Mouse (Mus musculus): ENCODE data around the gene Capn6.

Gene Capn6

DNA sequence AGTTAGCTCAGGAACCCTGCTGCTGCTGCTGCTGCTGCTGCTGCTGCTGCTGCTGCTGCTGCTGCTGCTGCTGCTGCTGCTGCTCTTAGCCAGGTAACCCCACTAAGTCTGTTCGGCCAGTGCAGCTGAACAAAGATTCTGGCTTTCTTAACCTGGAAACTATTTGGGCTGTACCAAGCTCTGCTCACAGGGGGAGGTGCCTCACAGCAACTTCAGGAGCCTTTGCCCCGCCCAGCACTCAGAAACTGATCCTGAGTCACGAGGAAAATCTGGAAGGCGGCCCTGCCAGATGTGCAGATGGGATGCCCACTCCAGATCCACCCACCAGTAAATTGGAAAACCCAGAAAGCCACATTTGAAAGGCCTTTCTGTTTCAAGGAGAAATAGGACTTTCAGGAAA, at the start of gene Capn6:
TSS of gene Capn6 (minus strand) at position 203 of the 400 bp plus-strand sequence.
- DNase-seq (ENCODE audit: extremely low spot score) = peak; percentile 19

DNA sequence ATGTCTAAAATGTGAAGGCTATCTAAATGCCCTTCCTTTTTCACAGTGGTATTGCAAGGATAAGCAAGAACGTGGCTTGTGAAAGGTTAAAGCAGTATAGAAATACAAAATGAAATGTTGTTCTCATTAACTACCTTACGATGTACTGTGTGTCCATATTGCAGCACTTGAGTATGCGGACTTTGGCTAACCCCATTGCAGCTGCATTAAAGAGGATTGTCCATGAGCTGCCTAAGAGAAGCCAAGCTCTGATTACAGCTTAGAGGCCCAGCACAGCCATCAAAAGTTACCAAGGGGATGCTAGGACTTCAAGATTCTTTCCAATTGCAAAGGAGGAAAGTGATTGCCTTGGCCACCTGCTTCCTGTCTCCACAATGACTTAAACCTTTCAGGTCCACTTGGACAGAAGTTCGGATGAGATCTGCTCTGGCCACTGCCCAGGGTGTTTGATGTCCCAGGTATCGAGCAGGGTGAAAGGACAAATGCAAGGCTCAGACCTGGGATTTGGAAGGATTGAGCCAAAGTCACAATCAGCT, 40.0 kb upstream of the Capn6 start:
- no peak for DNase-seq (ENCODE audit: extremely low spot score)

DNA sequence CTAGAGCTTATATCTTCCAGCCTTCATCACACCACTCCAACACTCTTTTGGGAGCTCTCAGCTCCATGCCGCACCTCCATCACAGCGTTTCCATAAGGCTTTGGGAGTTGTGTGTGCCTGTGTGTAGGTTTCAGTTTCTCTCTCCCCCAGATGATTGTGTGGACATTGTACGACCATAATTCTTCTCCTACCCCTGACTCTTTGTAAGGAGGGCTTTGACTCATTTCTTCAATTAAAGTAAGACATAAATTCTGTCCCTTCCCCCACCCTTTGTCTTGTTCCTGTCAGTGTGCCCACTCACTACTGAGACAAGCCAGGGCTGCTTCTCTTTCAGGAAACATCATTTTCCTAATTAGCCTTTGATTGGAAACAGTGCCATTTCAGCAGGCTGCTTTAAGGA, 24.1 kb upstream of the Capn6 start:
- no peak for DNase-seq (ENCODE audit: extremely low spot score)

DNA sequence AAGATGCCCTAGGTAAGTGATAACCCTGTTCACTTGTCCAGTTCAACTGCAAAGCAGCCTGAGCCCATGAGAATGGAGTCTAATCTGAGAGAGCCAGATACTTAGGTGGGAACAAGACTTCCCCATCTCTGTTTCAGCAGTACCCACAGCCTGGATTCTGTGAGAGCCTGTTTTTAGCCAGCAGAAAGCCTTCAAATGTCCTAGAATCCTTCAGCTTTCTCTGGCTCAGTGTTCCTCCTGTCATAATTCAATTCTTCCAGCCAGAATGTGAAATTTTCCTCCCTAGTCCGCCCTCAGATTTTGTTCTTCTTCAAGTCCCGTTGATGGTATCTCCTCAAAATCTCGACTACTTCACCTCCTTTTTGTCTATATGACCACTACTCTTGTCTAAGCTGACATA, 22.8 kb upstream of the Capn6 start:
- no peak for DNase-seq (ENCODE audit: extremely low spot score)

DNA sequence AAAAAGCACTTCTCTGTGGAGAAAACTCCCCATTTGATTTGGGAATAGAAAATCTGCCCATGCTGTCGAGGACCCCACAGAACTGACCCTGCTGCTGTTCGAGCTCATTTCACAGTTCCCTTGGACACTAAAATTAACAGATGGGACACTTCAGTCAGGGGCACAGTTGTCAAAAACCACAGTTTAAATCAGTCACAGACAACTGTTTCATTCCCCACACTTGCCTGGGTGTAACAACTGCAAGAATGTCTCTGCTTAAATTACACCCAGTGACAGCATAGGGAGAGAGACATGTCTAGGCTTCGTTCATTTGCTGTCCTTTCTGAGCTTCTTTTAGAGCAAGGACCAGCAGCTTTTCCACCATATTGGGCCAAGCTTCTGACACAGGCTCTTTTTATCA, 19.4 kb upstream of the Capn6 start:
- DNase-seq (ENCODE audit: extremely low spot score) = no peak

DNA sequence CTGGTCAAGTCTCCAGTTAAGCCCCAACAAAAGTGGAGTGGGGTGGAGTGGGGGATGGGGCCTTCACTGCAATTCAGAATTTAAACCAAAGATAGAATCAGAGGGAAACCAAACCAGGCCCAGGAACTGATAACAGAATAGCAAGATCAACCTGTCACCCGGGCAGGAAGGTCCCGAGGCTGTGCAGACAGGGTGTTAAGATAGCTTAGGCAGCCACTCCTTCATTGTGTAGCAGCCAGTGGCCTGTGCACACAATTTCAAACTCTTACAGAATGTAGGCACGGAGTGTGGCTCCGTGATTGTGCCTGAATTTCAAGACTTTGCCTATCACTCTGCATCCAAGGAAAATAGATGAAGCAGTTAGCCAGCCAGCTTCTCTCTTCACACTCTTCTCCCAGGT, 693 bp downstream of the Capn6 start:
- no peak for DNase-seq (ENCODE audit: extremely low spot score)

DNA sequence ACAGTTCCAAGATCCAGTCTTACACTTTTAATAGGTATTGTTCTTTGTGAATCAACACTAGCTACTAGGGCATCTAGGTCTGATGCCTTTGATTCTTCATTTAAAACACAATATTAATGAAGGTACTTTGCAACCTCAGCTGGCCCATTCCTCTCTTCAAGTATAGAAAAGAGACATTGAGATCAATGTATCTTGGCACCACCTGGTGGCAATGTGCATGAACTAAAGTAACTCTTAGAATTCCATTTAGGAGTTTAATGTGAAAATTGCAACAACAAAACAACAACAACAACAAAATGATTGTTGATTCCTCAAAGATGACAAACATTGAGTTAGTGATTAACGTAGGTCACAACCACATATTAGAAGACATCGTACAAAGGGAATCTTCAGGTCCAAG, 8.3 kb downstream of the Capn6 start:
- DNase-seq (ENCODE audit: extremely low spot score) = no peak

DNA sequence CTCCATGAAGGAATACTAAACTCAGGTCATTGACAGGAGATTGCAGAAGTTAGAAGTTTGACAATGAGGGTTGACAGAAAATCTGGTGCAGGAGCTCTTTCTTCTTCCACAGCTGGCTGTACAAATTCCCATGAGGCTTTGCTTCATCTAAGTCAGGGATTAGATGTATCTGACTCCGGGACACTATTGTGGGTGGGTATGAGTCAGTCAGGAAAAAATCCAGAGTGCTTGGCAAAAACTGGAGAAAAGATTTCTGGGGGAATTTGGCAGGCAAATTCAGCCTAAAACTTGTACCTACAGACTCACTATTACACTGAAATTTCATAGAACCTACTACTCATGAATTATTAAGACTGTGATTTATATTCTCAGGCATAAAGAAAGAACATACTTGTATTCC, 11.3 kb downstream of the Capn6 start:
- no peak for DNase-seq (ENCODE audit: extremely low spot score)

DNA sequence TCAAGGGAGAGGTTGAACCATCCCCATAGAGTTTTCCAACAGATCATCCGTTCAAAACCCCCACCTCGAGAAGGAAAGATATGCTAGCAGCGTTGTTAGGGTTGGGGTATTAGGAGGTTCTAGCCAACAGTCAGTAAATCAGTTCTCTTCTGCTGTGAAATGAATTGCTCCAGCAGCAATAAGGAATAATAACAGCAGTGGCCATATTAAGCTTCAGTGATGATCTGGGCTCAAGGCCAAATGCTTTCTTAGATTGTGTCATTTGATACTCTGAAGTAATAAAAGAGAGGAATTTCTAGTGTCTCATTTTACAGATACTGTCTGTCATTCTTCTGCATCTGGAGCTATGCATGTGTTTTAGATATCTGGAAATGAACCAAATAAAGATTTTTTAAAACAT, 64.7 kb downstream of the Capn6 start:
- DNase-seq (ENCODE audit: extremely low spot score) = no peak
